Mouse (Mus musculus) adrenal gland, postnatal 36 days (tissue): Measurements from ENCODE around the gene Agl. TPM values are rescaled to one million over a fixed set of nuclear protein-coding genes. Genes with fewer than 3 reads are reported as not detected.
"Not testable (repeated sequence)": the region's sequence is repeated elsewhere in the genome, so short reads cannot be mapped to it uniquely, and the experiment has no call there.

ENCODE experiments used
- DNase-seq, 2 experiments: peaks; one replicate each; pipeline ENCODE4 v3.0.0; 2021; ENCODE audit warnings: mixed read lengths in 1 of 2
- total RNA-seq, 2 experiments: library from RNA; stranded (reverse); gene quantifications; 2 replicates each; pipeline ENCODE4 v1.2.3; 2021

Gene Agl
- total RNA-seq, 2 experiments from 2014 or later, result 55.7 to 56.5 TPM

- DNase-seq, result no peak
Measured at GRCm38 (mm10) chr3:116816674-116817215, 8.8 kb upstream of the Agl start.

GRCm38 (mm10) chr3:116815916-116816315 lies 8.0 kb upstream of the Agl start:
- DNase-seq, result no peak

- DNase-seq, result no peak
Measured at GRCm38 (mm10) chr3:116815305-116815797, 7.4 kb upstream of the Agl start.

GRCm38 (mm10) chr3:116812946-116813345 lies 5.0 kb upstream of the Agl start:
- no peak for DNase-seq

- DNase-seq, result not testable (repeated sequence)
Measured at GRCm38 (mm10) chr3:116810351-116810750, 2.4 kb upstream of the Agl start.

GRCm38 (mm10) chr3:116809221-116809620 lies 1.3 kb upstream of the Agl start:
- no peak for DNase-seq

GRCm38 (mm10) chr3:116808507-116809217 lies 696 bp upstream of the Agl start:
- peak; percentile 15 to 29 for DNase-seq

- peak in 1 of 2 experiments; percentile 14 for DNase-seq
Measured at GRCm38 (mm10) chr3:116805866-116806265, 2.1 kb downstream of the Agl start.

GRCm38 (mm10) chr3:116804746-116805285 lies 3.1 kb downstream of the Agl start:
- DNase-seq, result peak in 1 of 2 experiments; percentile 8

GRCm38 (mm10) chr3:116801755-116802154 lies 6.2 kb downstream of the Agl start:
- DNase-seq, result no peak

GRCm38 (mm10) chr3:116798821-116799510 lies 9.0 kb downstream of the Agl start:
- no peak for DNase-seq

GRCm38 (mm10) chr3:116788851-116789250 lies 19.1 kb downstream of the Agl start:
- DNase-seq, result no peak

- no peak for DNase-seq
Measured at GRCm38 (mm10) chr3:116786543-116786942, 21.4 kb downstream of the Agl start.

- no peak for DNase-seq
Measured at GRCm38 (mm10) chr3:116785820-116786219, 22.1 kb downstream of the Agl start.

- no peak for DNase-seq
Measured at GRCm38 (mm10) chr3:116784811-116785210, 23.2 kb downstream of the Agl start.

GRCm38 (mm10) chr3:116784290-116784689 lies 23.7 kb downstream of the Agl start:
- DNase-seq, result no peak

- no peak for DNase-seq
Measured at GRCm38 (mm10) chr3:116776961-116777360, 31.0 kb downstream of the Agl start.

GRCm38 (mm10) chr3:116773836-116774235 lies 34.1 kb downstream of the Agl start:
- no peak for DNase-seq

GRCm38 (mm10) chr3:116771597-116771996 lies 36.4 kb downstream of the Agl start:
- peak in 1 of 2 experiments; percentile 29 for DNase-seq

GRCm38 (mm10) chr3:116766963-116767362 lies 41.0 kb downstream of the Agl start:
- DNase-seq, result peak; percentile 15 to 32

GRCm38 (mm10) chr3:116752818-116753217 lies 55.1 kb downstream of the Agl start:
- no peak for DNase-seq

GRCm38 (mm10) chr3:116751191-116751860 lies 56.6 kb downstream of the Agl start:
- peak; percentile 4 to 42 for DNase-seq
